Mouse (Mus musculus): ENCODE measurements around the gene Maco1.

GRCm38 (mm10) chr4:134804765-134805164, 48.4 kb downstream of the Maco1 start:
- TF ChIP-seq CTCF (IDR thresholded peaks at IDR 0.05; ENCODE audit: borderline replicate concordance, control insufficient read depth, extremely low read depth, insufficient read depth, low read length, poor library complexity) = no peak
- TF ChIP-seq POLR2A (IDR thresholded peaks at IDR 0.05; ENCODE audit: control insufficient read depth, extremely low read depth, insufficient read depth, low read length, poor library complexity) = no peak
